Mouse (Mus musculus) embryonic fibroblast, embryonic 13.5 days (primary cell): ENCODE measurements around the gene Smox.

ENCODE experiments used
- CTCF ChIP-seq: IDR thresholded peaks from 2 replicates; pipeline ENCODE4 v1.5.1; 2011; ENCODE audit warnings: mild to moderate bottlenecking, control low read depth, low read length, moderate library complexity, borderline replicate concordance; ENCODE audit not compliant: insufficient read depth
- POLR2A ChIP-seq: IDR thresholded peaks from 2 replicates; pipeline ENCODE4 v1.6.1; 2011; ENCODE audit warnings: low read depth, mild to moderate bottlenecking, control low read depth, low read length, moderate library complexity

DNA sequence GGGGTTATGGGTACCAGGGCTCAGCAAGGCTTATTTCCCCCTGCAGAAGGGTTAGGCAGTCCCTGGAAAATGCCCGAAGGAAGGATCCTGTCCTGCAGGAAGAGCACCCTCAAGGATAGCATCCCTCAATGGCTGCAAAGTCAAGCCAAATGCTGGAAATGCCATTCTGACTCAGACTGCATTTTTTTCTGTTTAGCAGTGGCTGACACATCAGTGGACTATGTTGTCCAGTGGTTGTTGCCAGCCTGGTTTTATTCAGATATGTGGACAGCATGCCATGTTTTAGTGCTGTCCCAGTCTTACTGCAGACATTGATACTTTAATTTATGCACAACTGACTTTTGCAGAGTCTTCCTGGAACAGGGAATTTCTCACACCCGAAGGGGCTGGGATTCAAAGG, 57.0 kb downstream of the Smox start:
- TF ChIP-seq CTCF (no peak), POLR2A (no peak)
